Mouse (Mus musculus) megakaryocyte-erythroid progenitor cell, adult 5-6 weeks (primary cell): Measurements from ENCODE around the gene Cux1. TPM values are rescaled to one million over a fixed set of nuclear protein-coding genes. Genes with fewer than 3 reads are reported as not detected.

Experiments used
- ATAC-seq: replicated peaks from 2 replicates; pipeline ENCODE4 v1.8.0; 2016; ENCODE audit warnings: mild to moderate bottlenecking, inconsistent platforms; ENCODE audit not compliant: severe bottlenecking, poor library complexity, low FRiP score, low TSS enrichment
- total RNA-seq, 2 experiments: library from RNA; stranded (forward) in 1 of 2; stranded (reverse) in 1 of 2; fragments of 200-1000, 215-1000 nt in 1 of 2; fragments of >200 nt in 1 of 2; fragmentation: Nextera tagmentation in 1 of 2; gene quantifications; 2 replicates each; pipeline ENCODE4 v1.2.3; 2014 to 2017

Gene Cux1
- total RNA-seq, 2 experiments from 2014 or later, result 97.0 to 105 TPM

DNA sequence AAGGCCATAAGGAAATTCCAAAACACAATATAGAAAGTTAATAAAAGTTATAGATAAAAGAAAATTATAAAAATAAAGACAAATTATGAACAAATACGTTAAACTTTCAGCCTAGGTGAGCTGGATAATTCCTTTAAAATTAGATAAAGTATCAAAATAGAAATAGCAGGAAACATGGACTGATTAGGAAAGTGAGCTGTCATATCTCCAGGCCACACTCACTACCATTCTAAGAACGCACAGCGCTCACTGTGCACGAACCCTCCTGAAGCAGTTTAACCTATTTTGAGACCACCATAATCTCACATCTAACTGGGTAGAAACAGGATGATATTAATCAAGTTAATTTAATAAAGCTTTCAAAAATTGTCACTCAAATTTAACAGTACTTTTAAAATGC is 22.2 kb downstream of the Cux1 start:
- peak; percentile 48; the same call in 1 of the 2 replicates for ATAC-seq

GRCm38 (mm10) chr5:136543171-136543570 is 24.1 kb downstream of the Cux1 start:
- no peak for ATAC-seq

DNA sequence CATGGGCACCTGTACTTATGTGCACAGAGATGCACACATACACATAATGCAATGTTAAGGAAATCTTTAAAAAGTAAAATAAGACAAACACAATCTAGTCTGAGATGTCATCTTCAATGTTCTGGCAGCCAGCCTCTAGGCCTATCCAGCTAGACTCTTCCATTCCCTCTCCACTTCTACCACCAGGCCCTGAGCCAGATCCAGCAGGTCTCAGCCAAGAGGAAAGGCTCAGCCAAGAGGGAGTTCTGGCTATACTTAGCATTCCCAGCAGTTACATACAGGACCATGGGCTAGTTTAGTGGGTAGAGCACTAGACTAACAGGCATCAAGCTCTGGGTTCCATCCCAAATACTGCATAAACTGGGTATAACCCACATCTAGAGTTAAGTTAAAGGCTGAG is 26.3 kb downstream of the Cux1 start:
- no peak for ATAC-seq

GRCm38 (mm10) chr5:136540055-136540838 is 27.0 kb downstream of the Cux1 start:
- peak; percentile 65 for ATAC-seq

DNA sequence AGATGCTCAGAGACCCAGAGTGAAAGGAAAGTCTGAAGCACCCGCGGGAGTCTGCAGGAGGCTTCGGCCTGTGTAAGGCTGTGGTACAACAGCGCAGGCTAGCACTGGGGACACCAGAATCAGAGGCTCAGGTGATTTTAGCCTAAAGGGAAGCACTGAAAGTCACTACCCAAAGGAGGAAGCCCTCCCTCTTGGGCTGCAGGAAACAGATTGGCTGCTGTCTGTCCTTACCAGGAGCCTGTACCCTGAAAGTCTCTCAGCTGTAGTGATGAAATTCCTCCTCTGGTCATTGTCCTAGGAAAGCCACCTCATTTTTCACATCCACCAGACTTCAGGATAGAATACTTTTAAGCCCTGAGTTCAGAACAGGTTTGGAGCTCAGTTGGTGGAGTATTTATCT is 30.5 kb downstream of the Cux1 start:
- no peak for ATAC-seq

DNA sequence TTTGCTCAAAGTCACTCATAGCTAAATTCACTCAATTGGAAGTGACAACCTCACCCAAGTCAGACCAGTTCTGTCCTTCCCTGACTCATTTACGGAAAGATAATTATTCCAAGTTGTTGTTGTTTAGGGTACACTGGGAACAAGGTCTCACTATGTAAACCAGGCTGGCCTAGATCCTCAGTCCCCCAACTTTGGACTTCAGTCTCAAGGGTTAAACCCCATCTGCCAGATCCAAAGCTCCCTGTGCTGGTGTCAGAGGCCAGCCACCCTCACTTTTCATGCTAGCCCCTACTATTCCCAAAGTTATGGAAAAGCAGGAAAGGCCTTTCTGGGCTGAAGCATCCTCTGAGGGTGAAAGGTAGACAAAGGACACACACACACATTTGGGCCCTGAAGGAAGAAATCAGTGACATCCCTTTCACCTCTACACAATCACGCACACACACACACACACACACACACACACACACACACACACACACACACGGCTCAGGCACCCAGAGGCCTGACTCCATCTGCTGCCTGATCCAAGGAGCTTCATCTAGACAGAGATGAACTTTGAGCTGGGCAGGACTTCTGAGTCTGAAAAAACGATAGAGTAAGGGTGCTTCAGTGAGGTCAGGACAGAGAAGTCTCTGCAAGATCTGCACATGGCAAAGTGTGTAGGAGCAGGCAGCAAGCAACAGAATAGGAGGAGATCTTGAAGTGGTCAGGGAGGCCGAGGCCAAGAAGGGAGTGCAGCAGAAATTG is 31.1 kb downstream of the Cux1 start:
- no peak for ATAC-seq

GRCm38 (mm10) chr5:136535204-136535603 is 32.1 kb downstream of the Cux1 start:
- ATAC-seq, result no peak

DNA sequence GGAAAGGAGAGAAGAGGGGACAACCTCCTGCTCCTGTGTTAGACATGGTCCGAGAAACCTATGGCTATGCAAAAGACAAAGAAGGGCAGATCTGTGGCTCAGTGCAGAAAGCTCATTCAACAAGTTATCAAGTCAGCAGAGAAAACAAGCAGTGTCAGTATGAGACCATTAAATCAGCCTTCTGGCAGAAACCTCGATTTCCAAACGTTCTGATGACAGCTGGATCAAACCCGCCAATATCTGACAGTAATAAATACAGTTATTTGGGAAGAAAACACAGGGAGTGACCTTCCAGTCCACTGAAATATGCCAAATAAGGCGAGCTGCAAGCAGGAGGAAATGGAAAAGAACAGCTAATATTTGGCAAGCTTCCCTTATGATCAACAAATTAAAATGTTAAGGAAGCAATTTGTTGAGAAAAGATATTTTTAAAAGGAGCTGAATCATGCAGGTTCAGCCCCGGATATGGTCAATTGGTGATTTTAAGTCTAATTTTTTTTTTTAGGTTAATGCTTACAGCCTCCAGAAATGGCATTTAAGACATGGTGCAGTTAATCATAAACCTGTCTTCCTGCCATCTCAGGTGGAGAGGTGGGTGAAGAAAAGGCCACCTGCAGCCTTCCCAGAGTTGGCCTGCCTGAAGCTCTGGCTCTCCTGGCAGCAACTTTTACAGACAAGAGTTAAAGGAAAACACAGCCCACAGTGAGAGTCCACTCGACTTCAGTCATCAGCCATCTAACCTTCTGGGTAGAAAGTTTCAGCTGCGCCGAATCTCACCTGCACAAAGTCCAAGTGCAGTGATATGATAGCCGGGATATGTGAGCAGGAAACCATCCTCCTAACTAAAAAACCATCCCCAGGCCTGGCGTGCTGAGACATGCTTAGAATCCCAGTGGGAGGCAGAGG is 33.7 kb downstream of the Cux1 start:
- no peak for ATAC-seq

DNA sequence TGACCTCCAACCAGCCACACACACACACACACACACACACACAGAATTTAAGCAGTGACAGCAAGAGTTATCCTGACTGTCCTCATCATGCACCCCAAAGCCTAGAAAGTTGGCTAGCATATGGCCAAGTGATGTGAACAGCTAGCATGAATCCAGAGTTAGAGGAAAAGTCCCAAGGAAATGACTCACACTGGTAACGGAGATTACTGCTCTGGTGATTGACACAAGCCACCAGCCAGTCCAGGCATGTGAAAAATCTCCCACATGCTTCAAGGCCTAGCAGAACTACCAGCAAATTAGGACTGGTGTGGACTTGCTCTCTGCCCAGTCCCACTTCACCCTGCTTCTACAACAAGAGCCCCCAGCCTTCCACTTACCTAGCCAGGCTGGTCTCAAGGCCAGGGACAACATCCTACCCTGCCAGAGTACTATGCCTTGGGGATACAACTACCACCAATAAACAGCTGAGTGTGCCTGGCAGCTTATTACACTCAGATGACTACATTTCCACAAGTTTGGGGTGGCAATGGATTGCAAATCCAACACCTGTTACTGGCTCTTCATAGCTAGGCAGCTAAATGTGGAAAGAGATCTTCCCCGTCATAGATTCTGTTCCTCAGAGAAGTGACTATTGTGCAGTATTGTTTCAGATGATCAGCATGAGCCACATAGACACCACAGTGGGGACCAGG is 35.5 kb downstream of the Cux1 start:
- no peak for ATAC-seq

DNA sequence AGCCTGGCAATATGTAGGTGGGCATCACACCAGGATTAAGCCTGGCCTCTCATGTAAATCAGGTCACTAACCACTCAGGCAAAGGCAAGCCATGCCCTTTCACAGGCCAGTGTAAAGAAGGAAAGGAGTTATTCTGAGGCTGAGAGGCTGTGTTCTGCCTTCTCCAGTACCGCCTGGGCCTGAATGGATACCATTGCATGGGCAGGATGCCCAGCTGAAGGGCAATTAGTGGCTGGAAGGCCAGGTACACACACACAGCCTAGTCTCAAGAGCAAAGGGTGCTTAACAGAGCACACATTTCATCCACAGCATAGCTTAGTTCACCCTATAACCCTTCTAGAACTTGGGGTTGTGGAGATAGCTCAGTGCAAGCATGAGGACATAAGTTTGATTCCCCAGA is 36.4 kb downstream of the Cux1 start:
- no peak for ATAC-seq

GRCm38 (mm10) chr5:136529165-136529564 is 38.1 kb downstream of the Cux1 start:
- no peak for ATAC-seq

DNA sequence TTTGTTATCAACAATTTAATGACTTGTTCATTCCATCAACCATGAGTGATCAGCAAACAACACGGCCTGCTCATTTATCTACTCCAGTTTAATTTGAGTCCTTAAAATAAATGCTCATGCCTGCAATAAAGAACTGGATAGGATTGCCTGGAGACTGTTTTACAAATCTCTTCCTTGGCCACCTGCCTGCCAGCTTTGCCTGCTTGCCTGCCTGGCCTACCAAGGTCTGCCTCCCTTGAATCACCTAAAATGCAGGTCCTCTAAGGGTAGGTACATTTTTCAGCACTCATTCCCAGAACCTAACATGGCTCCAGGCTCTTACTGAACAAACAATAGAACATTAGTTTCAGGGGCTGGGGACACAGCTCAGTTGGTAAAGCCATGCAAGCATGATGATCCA is 39.4 kb downstream of the Cux1 start:
- no peak for ATAC-seq

- no peak for ATAC-seq
These were observed 40.8 kb downstream of the Cux1 start for GRCm38 (mm10) chr5:136526545-136526909.

DNA sequence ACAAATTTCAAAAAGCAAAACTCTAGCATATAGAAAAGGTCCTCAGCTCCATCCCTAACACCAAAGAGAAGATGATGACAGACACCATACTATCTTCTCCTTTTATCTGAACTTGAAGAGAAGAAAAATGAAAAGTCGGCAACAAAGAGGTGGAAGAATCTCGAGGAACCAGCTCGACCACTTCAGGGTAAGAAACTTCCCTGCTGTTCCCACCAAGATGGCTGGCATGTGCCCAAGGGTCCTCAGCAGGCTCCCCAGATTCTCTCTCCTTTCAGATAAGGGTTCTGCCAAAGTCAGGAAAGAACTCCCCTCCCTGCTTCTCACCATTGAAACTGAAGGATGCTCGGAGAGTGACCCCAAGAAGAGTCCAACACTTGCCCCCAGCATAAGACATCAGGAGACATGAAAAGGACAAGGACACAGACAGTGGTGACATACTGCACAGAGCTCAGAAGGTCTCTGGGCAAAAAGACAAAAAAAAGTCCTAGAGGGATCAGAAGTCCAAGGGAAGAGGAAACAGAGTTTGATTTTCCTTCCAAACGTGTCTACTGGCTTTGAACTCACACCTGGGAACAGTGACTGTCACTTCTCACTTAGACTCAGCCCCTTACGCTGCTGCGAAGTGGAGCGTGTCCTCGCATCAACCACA is 41.3 kb downstream of the Cux1 start:
- no peak for ATAC-seq

- no peak for ATAC-seq
These were observed 44.3 kb downstream of the Cux1 start for GRCm38 (mm10) chr5:136522843-136523463.

DNA sequence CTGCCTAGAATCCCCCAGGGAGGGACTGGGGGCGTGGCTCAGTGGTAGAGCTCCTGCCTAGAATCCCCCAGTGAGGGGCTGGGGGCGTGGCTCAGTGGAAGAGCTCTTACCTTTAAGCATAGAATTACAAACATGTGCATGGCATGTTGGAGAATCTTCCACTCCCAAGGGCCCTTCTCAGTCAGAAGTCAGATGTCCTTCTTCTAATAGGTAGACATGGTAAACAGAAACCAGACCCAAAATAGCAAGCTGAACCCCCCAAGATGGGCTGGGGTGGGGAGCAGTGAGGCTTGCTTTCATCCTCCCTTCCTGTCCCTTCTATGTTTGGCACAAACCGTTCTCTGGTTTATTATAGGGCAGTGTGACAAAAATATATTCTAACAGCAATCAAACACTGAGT is 45.6 kb downstream of the Cux1 start:
- ATAC-seq, result no peak

- ATAC-seq, result no peak
These were observed 48.4 kb downstream of the Cux1 start for GRCm38 (mm10) chr5:136518648-136519437.

DNA sequence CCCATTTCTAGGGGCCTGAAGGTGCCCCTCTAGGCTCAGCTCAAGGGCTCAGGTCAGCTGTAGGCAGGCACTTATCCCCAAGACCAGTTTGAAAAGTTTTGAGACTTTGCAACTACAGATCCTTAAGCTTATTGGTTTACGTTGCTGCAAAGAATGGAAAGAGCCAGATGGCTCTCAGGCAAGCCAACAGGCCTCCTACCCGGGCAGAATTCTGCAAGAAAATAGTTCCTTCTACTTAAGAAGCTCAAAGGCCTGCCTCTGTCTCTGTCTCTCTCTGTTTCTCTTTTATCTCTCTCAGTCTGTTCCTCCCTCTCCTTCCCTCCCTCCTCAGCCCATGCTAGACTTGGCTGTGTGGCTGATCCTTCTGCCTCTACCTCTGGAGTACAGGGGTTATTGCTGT is 49.8 kb downstream of the Cux1 start:
- no peak; the same call in 1 of the 2 replicates for ATAC-seq
